Mouse (Mus musculus) lung, postnatal 0 days (tissue): ENCODE results near the gene Safb. TPM values are rescaled to one million over a fixed set of nuclear protein-coding genes. Genes with fewer than 3 reads are reported as not detected.

Experiments used
- ATAC-seq: fragments of 200-750 bp; cut with Nextera tagmentation; 2 replicates; pipeline ENCODE4 v1.8.0; 2017; ENCODE audit warnings: moderate library complexity
- DNase-seq: peaks from one replicate; pipeline ENCODE4 v3.0.0-alpha.2; 2016; ENCODE audit warnings: low spot score
- H3K27ac ChIP-seq: fragments of 300-500 bp; sonication (generic); 2 replicates; pipeline ENCODE4 v1.5.1; 2014; ENCODE audit warnings: antibody characterized with exemption, mild to moderate bottlenecking, low read length, mixed read lengths
- H3K27me3 ChIP-seq: fragments of 300-500 bp; sonication (generic); replicated peaks from 2 replicates; pipeline ENCODE4 v1.6.1; 2014; ENCODE audit warnings: low read length, mixed read lengths; ENCODE audit not compliant: insufficient read depth
- H3K36me3 ChIP-seq: fragments of 300-500 bp; sonication (generic); 2 replicates; pipeline ENCODE4 v1.6.1; 2014; ENCODE audit warnings: low read length, mixed read lengths; ENCODE audit not compliant: insufficient read depth
- H3K4me1 ChIP-seq: fragments of 300-500 bp; sonication (generic); 2 replicates; pipeline ENCODE4 v1.6.1; 2014; ENCODE audit warnings: antibody characterized with exemption, low read depth, low read length, mixed read lengths; ENCODE audit not compliant: insufficient read depth
- H3K4me2 ChIP-seq: fragments of 300-500 bp; sonication (generic); replicated peaks from 2 replicates; pipeline ENCODE4 v1.6.1; 2014; ENCODE audit warnings: low read depth, mild to moderate bottlenecking, low read length, moderate library complexity, mixed read lengths
- H3K4me3 ChIP-seq: fragments of 300-500 bp; sonication (generic); 2 replicates; pipeline ENCODE4 v1.5.1; 2014; ENCODE audit warnings: low read depth, low read length
- H3K9ac ChIP-seq: fragments of 300-500 bp; sonication (generic); replicated peaks from 2 replicates; pipeline ENCODE4 v1.6.1; 2014; ENCODE audit warnings: low read depth, mild to moderate bottlenecking
- H3K9me3 ChIP-seq: fragments of 300-500 bp; sonication (generic); 2 replicates; pipeline ENCODE4 v1.6.1; 2016; ENCODE audit warnings: low read length, mixed read lengths
- CTCF ChIP-seq: IDR thresholded peaks from 2 replicates; pipeline ENCODE4 v1.5.1; 2016; ENCODE audit warnings: antibody characterized with exemption, mild to moderate bottlenecking
- EP300 ChIP-seq: IDR thresholded peaks from 2 replicates; pipeline ENCODE4 v1.6.1; 2016; ENCODE audit warnings: antibody characterized with exemption, mild to moderate bottlenecking, control low read depth
- WGBS: fragments of 180-500 bp; shearing (Covaris S2); extraction: QIAGEN DNeasy Blood & Tissue Kit; methylation state at CpG from one replicate; pipeline ENCODE4 v1.1.7; 2014; 5-methylcytosine and 5-hydroxymethylcytosine counted together
- polyA plus RNA-seq: library from polyadenylated mRNA; unstranded; fragments of >200 nt; fragmentation: Nextera tagmentation; extraction: Ambion mirVana; gene quantifications from 2 replicates; pipeline ENCODE4 v1.2.1, GENCODE M21; 2015

Gene Safb
- polyA plus RNA-seq, 1 experiment from 2014 or later: 43.4 TPM

GRCm38 (mm10) chr17:56588921-56589320, 4.3 kb downstream of the Safb start:
- Histone ChIP-seq H3K36me3 (peaks cover 25% of the 10 kb centered on the region), H3K4me1 (peaks cover 11% of the 10 kb centered on the region; the same call in 1 of the 2 replicates), H3K27ac (no peak overlapping the region), H3K27me3 (no peaks in the 10 kb centered on the region), H3K9ac (no peak overlapping the region), H3K4me2 (no peak overlapping the region), H3K9me3 (no peaks in the 10 kb centered on the region), H3K4me3 (no peak overlapping the region)
- no peak for TF ChIP-seq CTCF
- TF ChIP-seq EP300: no peak
- no peak for DNase-seq
- WGBS: 92% methylated on average over 4 of the region's 4 CpGs
- no peak for ATAC-seq

- no peak for ATAC-seq
- no peak for TF ChIP-seq CTCF
- no peak for TF ChIP-seq EP300
- H3K4me3 ChIP-seq: no peak overlapping the region
- H3K27ac ChIP-seq: no peak overlapping the region
- H3K36me3 ChIP-seq: peaks cover 58% of the 10 kb centered on the region
- no peaks in the 10 kb centered on the region for H3K9me3 ChIP-seq
- no peak overlapping the region for H3K9ac ChIP-seq
- DNase-seq: no peak
- H3K4me1 ChIP-seq: no peaks in the 10 kb centered on the region
- no peak overlapping the region for H3K4me2 ChIP-seq
- no peaks in the 10 kb centered on the region for H3K27me3 ChIP-seq
Observed at GRCm38 (mm10) chr17:56592553-56592952, 7.9 kb downstream of the Safb start.

- no peak overlapping the region for H3K27ac ChIP-seq
- no peaks in the 10 kb centered on the region for H3K4me1 ChIP-seq
- H3K9ac ChIP-seq: no peak overlapping the region
- H3K9me3 ChIP-seq: no peaks in the 10 kb centered on the region
- TF ChIP-seq CTCF (0 out of 2 replicates have a peak, but pooled peaks have one; percentile 8), EP300 (no peak)
- H3K4me3 ChIP-seq: no peak overlapping the region
- no peaks in the 10 kb centered on the region for H3K27me3 ChIP-seq
- ATAC-seq (peak; percentile 61), DNase-seq (peak; percentile 32)
- peaks cover 65% of the 10 kb centered on the region for H3K36me3 ChIP-seq
- no peak overlapping the region for H3K4me2 ChIP-seq
- WGBS: 77% methylated on average over 8 of the region's 8 CpGs
Observed at GRCm38 (mm10) chr17:56593527-56594271, 9.1 kb downstream of the Safb start.

GRCm38 (mm10) chr17:56603186-56604069, 18.8 kb downstream of the Safb start:
- H3K9ac ChIP-seq: no peak overlapping the region
- DNase-seq (no peak), ATAC-seq (no peak)
- no peak overlapping the region for H3K4me2 ChIP-seq
- H3K36me3 ChIP-seq: peaks cover 50% of the 10 kb centered on the region
- H3K4me1 ChIP-seq: no peaks in the 10 kb centered on the region; the same call in 1 of the 2 replicates
- TF ChIP-seq EP300 (no peak), CTCF (no peak)
- no peaks in the 10 kb centered on the region for H3K9me3 ChIP-seq
- WGBS: 92% methylated on average over 28 of the region's 28 CpGs
- H3K27me3 ChIP-seq: no peaks in the 10 kb centered on the region
- H3K27ac ChIP-seq: no peak overlapping the region
- H3K4me3 ChIP-seq: no peak overlapping the region

GRCm38 (mm10) chr17:56604070-56604380, 19.4 kb downstream of the Safb start:
- Histone ChIP-seq H3K27me3 (no peaks in the 10 kb centered on the region), H3K4me3 (no peak overlapping the region), H3K4me1 (peaks cover 4% of the 10 kb centered on the region), H3K4me2 (no peak overlapping the region), H3K36me3 (peaks cover 50% of the 10 kb centered on the region), H3K27ac (no peak overlapping the region), H3K9me3 (no peaks in the 10 kb centered on the region), H3K9ac (no peak overlapping the region)
- DNase-seq (no peak), ATAC-seq (no peak)
- no peak for TF ChIP-seq CTCF
- no peak for TF ChIP-seq EP300
- 82% methylated on average over 9 of the region's 9 CpGs for WGBS

- Histone ChIP-seq H3K27ac (no peak overlapping the region), H3K4me2 (no peak overlapping the region), H3K27me3 (no peaks in the 10 kb centered on the region), H3K36me3 (peaks cover 50% of the 10 kb centered on the region), H3K9ac (no peak overlapping the region), H3K4me3 (no peak overlapping the region), H3K4me1 (peaks cover 4% of the 10 kb centered on the region), H3K9me3 (no peaks in the 10 kb centered on the region)
- no peak for DNase-seq
- TF ChIP-seq CTCF (no peak), EP300 (no peak)
- 88% methylated on average over 3 of the region's 3 CpGs for WGBS
- ATAC-seq: no peak
Observed at GRCm38 (mm10) chr17:56604422-56604821, 19.8 kb downstream of the Safb start.
